Mouse (Mus musculus) ES-E14 (cell line): ENCODE data around the gene Slu7. TPM values are rescaled to one million over a fixed set of nuclear protein-coding genes. Genes with fewer than 3 reads are reported as not detected.
A peak's percentile ranks its signal among the peaks of the same experiment; 100 is the strongest.

Source experiments
- DNase-seq: peaks from one replicate; pipeline ENCODE4 v3.0.0-alpha.2; 2013; ENCODE audit warnings: low read depth, low spot score
- H3K27ac ChIP-seq: 2 replicates; pipeline ENCODE4 v1.5.1; 2012; ENCODE audit warnings: low read depth, mild to moderate bottlenecking, low read length, moderate library complexity, mixed read lengths; ENCODE audit not compliant: poor library complexity, insufficient read depth, severe bottlenecking
- H3K36me3 ChIP-seq: 2 replicates; pipeline ENCODE4 v1.6.1; 2012; ENCODE audit warnings: mild to moderate bottlenecking, low read length, moderate library complexity, mixed read lengths; ENCODE audit not compliant: control insufficient read depth, poor library complexity, insufficient read depth, severe bottlenecking
- H3K4me1 ChIP-seq, 2 experiments: fragments of 150-350 bp in 1 of 2; sonication (generic) in 1 of 2; 2 replicates each; pipeline ENCODE4 v1.6.1; 2012; ENCODE audit warnings: low read length in 2 of 2, mild to moderate bottlenecking in 1 of 2, mixed read lengths in 1 of 2; ENCODE audit not compliant: control insufficient read depth in 2 of 2, insufficient read depth in 2 of 2, poor library complexity in 1 of 2
- H3K4me3 ChIP-seq, 2 experiments: fragments of 150-350 bp in 1 of 2; sonication (generic) in 1 of 2; 2 replicates each; pipeline ENCODE4 v1.5.1; 2012; ENCODE audit warnings: low read length in 2 of 2, low read depth in 1 of 2, mild to moderate bottlenecking in 1 of 2, mixed read lengths in 1 of 2; ENCODE audit not compliant: insufficient read depth in 1 of 2, poor library complexity in 1 of 2, severe bottlenecking in 1 of 2
- H3K9ac ChIP-seq: 2 replicates; pipeline ENCODE4 v1.6.1; 2012; ENCODE audit warnings: low read depth, mild to moderate bottlenecking, low read length, mixed read lengths; ENCODE audit not compliant: poor library complexity, insufficient read depth, severe bottlenecking
- H3K9me3 ChIP-seq: fragments of 150-350 bp; sonication (generic); 2 replicates; pipeline ENCODE4 v1.6.1; 2012; ENCODE audit warnings: low read depth, mild to moderate bottlenecking, low read length; ENCODE audit not compliant: control insufficient read depth, insufficient read depth
- CHD2 ChIP-seq: IDR thresholded peaks from 2 replicates; pipeline ENCODE4 v1.6.1; 2014; ENCODE audit warnings: mild to moderate bottlenecking, low read depth, low read length, inconsistent platforms
- HCFC1 ChIP-seq: IDR thresholded peaks from 2 replicates; pipeline ENCODE4 v1.6.1; 2012; ENCODE audit warnings: low read length, inconsistent platforms, borderline replicate concordance; ENCODE audit not compliant: insufficient read depth
- MAFK ChIP-seq: IDR thresholded peaks from 2 replicates; pipeline ENCODE4 v1.6.1; 2014; ENCODE audit warnings: mild to moderate bottlenecking, low read depth, low read length, inconsistent platforms; ENCODE audit not compliant: insufficient read depth
- ZC3H11A ChIP-seq: IDR thresholded peaks from 2 replicates; pipeline ENCODE4 v1.6.1; 2012; ENCODE audit warnings: low read depth, mild to moderate bottlenecking, inconsistent platforms, low read length, borderline replicate concordance
- ZNF384 ChIP-seq: IDR thresholded peaks from 2 replicates; pipeline ENCODE4 v1.6.1; 2012; ENCODE audit warnings: low read depth, low read length, inconsistent platforms
- in situ Hi-C, 2 experiments: fragments of 600-800 bp; cut with MboI; formaldehyde crosslinking; loops; one replicate each; pipeline ENCODE4 v1.15.1; 2025; ENCODE audit warnings: low sequenced_read_pairs in 2 of 2, inconsistent platforms in 1 of 2; ENCODE audit not compliant: unreplicated experiment in 2 of 2
- total RNA-seq: library from RNA; depleted of rRNA; stranded (reverse); fragments of 300-350 nt; gene quantifications from 2 replicates; pipeline ENCODE4 v1.2.3, GENCODE M21; 2012; rRNA removed

Slu7 gene
- 23.5 and 28.8 TPM in 2 replicates for total RNA-seq

- H3K9me3 ChIP-seq = no peaks in the 10 kb centered on the region
- H3K4me1 ChIP-seq = no peaks in the 10 kb centered on the region; a peak in 1 of 4 replicates
- TF ChIP-seq ZNF384 = peak; percentile 99
- no peak for TF ChIP-seq ZC3H11A
- TF ChIP-seq HCFC1 = peak; percentile 69; the same call in 1 of the 2 replicates
- 0 out of 2 replicates have a peak, but pooled peaks have one; percentile 32 for TF ChIP-seq MAFK
- 0 out of 2 replicates have a peak, but pooled peaks cover 2% of the 10 kb centered on the region for H3K36me3 ChIP-seq
- in situ Hi-C loops = no loop called here
- peak within 1 kb of the TSS; percentile 84 to 85 for H3K4me3 ChIP-seq
- no peak within 1 kb of the TSS for H3K27ac ChIP-seq
- peak; percentile 59 for DNase-seq
- peak within 1 kb of the TSS; percentile 81 for H3K9ac ChIP-seq
Measured at GRCm38 (mm10) chr11:43433254-43434023, at the start of gene Slu7. Gene Slu7 (plus strand): TSS chr11:43433744.

- Histone ChIP-seq H3K9me3 (no peaks in the 10 kb centered on the region), H3K4me3 (peak overlapping the region; percentile 3 to 55), H3K4me1 (peaks cover 4 to 9% of the 10 kb centered on the region in 2 experiments; a peak in 2 of 4 replicates), H3K27ac (no peak overlapping the region), H3K36me3 (no peaks in the 10 kb centered on the region), H3K9ac (peak overlapping the region; percentile 28)
- peak; percentile 34 for DNase-seq
- in situ Hi-C loops = no loop called here
- no peak for TF ChIP-seq ZNF384
- TF ChIP-seq MAFK = 0 out of 2 replicates have a peak, but pooled peaks have one; percentile 25
Measured at GRCm38 (mm10) chr11:43385055-43385649, 48.4 kb upstream of the Slu7 start.

- no peak for DNase-seq
- peaks cover 4 to 9% of the 10 kb centered on the region in 2 experiments; a peak in 2 of 4 replicates for H3K4me1 ChIP-seq
- TF ChIP-seq MAFK (no peak), ZC3H11A (no peak), CHD2 (no peak), ZNF384 (no peak)
- no peak overlapping the region for H3K9ac ChIP-seq
- H3K4me3 ChIP-seq = peak overlapping the region in 1 of 2 experiments; percentile 3; a peak in 2 of 4 replicates
- in situ Hi-C loops = no loop called here
- no peak overlapping the region for H3K27ac ChIP-seq
- H3K9me3 ChIP-seq = no peaks in the 10 kb centered on the region
- no peaks in the 10 kb centered on the region for H3K36me3 ChIP-seq
Measured at GRCm38 (mm10) chr11:43385716-43386115, 47.8 kb upstream of the Slu7 start.

DNA sequence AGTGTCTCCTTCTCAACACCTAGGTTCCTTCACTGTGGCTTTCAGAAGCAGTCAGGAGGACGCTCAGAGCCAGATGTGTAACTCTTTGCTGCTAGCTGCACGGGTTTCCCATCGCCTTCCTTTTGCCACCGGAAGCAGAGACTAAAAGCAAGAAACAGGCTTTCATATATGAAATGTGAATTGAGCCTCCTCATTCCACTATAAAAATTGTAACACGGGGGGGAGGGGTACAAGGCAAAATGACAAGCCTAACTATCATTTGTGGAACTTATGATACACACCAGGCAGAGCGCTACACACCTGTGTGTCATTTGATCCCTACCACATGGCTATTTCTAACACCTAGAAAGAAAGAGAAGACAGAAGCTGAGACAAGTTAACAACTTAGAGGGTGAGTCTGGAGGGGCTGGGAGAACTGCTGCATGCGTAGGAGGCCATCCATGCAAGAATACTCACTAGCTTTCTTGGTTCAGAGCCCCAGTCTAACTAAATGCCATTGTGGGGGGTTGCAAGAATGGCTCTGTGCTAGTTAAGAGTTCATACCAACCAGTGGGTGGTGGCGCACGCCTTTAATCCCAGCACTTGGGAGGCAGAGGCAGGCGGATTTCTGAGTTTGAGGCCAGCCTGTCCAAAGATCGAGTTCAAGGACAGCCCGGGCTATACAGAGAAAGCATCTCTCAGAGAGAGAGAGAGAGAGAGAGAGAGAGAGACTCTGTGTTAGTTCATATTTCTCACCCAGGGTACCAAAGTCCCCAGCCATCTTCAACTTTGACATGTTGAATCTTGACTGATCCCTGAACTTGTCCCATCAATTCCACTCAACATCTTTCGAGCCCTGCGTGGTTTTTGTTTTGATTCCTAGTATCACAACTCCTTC lies 46.3 kb upstream of the Slu7 start:
- no peaks in the 10 kb centered on the region for H3K9me3 ChIP-seq
- no peaks in the 10 kb centered on the region for H3K36me3 ChIP-seq
- TF ChIP-seq ZC3H11A (no peak), ZNF384 (no peak), HCFC1 (no peak), CHD2 (no peak), MAFK (no peak)
- peaks cover 4 to 9% of the 10 kb centered on the region in 2 experiments; a peak in 2 of 4 replicates for H3K4me1 ChIP-seq
- no peak overlapping the region for H3K27ac ChIP-seq
- no peak overlapping the region for H3K4me3 ChIP-seq
- in situ Hi-C loops = no loop called here
- no peak for DNase-seq
- H3K9ac ChIP-seq = no peak overlapping the region
